Mouse (Mus musculus) heart, postnatal 25 days (tissue): ENCODE measurements around the gene St6galnac4. TPM values are rescaled to one million over a fixed set of nuclear protein-coding genes. Genes with fewer than 3 reads are reported as not detected.
A peak's percentile ranks its signal among the peaks of the same experiment; 100 is the strongest.

Experiments
- DNase-seq: peaks from one replicate; pipeline ENCODE4 v3.0.0; 2022; ENCODE audit warnings: low spot score
- intact Hi-C: fragments of 180-260 bp; cut with DNase I; formaldehyde crosslinking; loops from one replicate; pipeline ENCODE4 v1.15.1; 2025
- total RNA-seq, 2 experiments: library from RNA; stranded (reverse); gene quantifications; 2 replicates each; pipeline ENCODE4 v1.2.3; 2021

Gene St6galnac4
- total RNA-seq, 2 experiments from 2014 or later: 17.7 to 21.4 TPM

- intact Hi-C loops: loop anchor here (5.0 kb wide), 1 partner anchor 147 kb away; no protein-coding TSS in a partner anchor
- no peak for DNase-seq
Observed at GRCm38 (mm10) chr2:32568941-32569340, 18.0 kb upstream of the St6galnac4 start.

GRCm38 (mm10) chr2:32570698-32571494 lies 16.0 kb upstream of the St6galnac4 start, which contains the start of gene Dpm2:
TSS of gene Dpm2 (plus strand) at chr2:32570858.
- DNase-seq: peak; percentile 82
- intact Hi-C loops: no loop called here

GRCm38 (mm10) chr2:32572196-32572595 lies 14.7 kb upstream of the St6galnac4 start:
- intact Hi-C loops: no loop called here
- no peak for DNase-seq

GRCm38 (mm10) chr2:32574497-32574896 lies 12.4 kb upstream of the St6galnac4 start, which contains the start of gene Pip5kl1:
TSS of gene Pip5kl1 (plus strand) at chr2:32574797.
- intact Hi-C loops: no loop called here
- DNase-seq: no peak

GRCm38 (mm10) chr2:32574901-32575585 lies 11.9 kb upstream of the St6galnac4 start:
- no peak for DNase-seq
- intact Hi-C loops: no loop called here

- no peak for DNase-seq
- intact Hi-C loops: no loop called here
Observed at GRCm38 (mm10) chr2:32575586-32576160, 11.2 kb upstream of the St6galnac4 start, which contains the start of gene 9430097D07Rik. TSS of gene 9430097D07Rik (minus strand) at chr2:32575684.

- intact Hi-C loops: no loop called here
- DNase-seq: no peak
Observed at GRCm38 (mm10) chr2:32576532-32576931, 10.4 kb upstream of the St6galnac4 start.

GRCm38 (mm10) chr2:32578146-32579046 lies 8.5 kb upstream of the St6galnac4 start:
- intact Hi-C loops: no loop called here
- DNase-seq: no peak

- DNase-seq: no peak
- intact Hi-C loops: loop anchor here (2.0 to 5.0 kb wide), 2 partner anchors 36 to 107 kb away; no protein-coding TSS in a partner anchor
Observed at GRCm38 (mm10) chr2:32581450-32582095, 5.3 kb upstream of the St6galnac4 start.

GRCm38 (mm10) chr2:32582830-32583799 lies 3.8 kb upstream of the St6galnac4 start:
- intact Hi-C loops: loop anchor here (1.0 to 5.0 kb wide), 3 partner anchors 19 to 106 kb away; no protein-coding TSS in a partner anchor
- DNase-seq: peak; percentile 66

GRCm38 (mm10) chr2:32585149-32585714 lies 1.7 kb upstream of the St6galnac4 start:
- DNase-seq: no peak
- intact Hi-C loops: no loop called here

- intact Hi-C loops: no loop called here
- peak; percentile 48 for DNase-seq
Observed at GRCm38 (mm10) chr2:32587731-32588321, 931 bp downstream of the St6galnac4 start.

GRCm38 (mm10) chr2:32589213-32589795 lies 2.4 kb downstream of the St6galnac4 start:
- intact Hi-C loops: no loop called here
- DNase-seq: peak; percentile 48

GRCm38 (mm10) chr2:32590224-32590623 lies 3.3 kb downstream of the St6galnac4 start:
- intact Hi-C loops: no loop called here
- DNase-seq: no peak

- DNase-seq: no peak
- intact Hi-C loops: no loop called here
Observed at GRCm38 (mm10) chr2:32591249-32591648, 4.4 kb downstream of the St6galnac4 start.

GRCm38 (mm10) chr2:32596725-32597124 lies 9.8 kb downstream of the St6galnac4 start:
- intact Hi-C loops: no loop called here

GRCm38 (mm10) chr2:32597248-32597647 lies 10.4 kb downstream of the St6galnac4 start:
- no peak for DNase-seq
- intact Hi-C loops: no loop called here

More at GRCm38 (mm10) chr2:32596725-32597124, 9.8 kb downstream of the St6galnac4 start:
- DNase-seq: no peak
